Mouse (Mus musculus) hindbrain, embryonic 11.5 days (tissue): ENCODE measurements around the gene Stk24. TPM values are rescaled to one million over a fixed set of nuclear protein-coding genes. Genes with fewer than 3 reads are reported as not detected.

Experiments
- ATAC-seq: fragments of 200-750 bp; cut with Nextera tagmentation; 2 replicates; pipeline ENCODE4 v1.8.0; 2017; ENCODE audit warnings: mild to moderate bottlenecking, moderate TSS enrichment, moderate library complexity; ENCODE audit not compliant: low FRiP score
- DNase-seq: peaks from one replicate; pipeline ENCODE4 v3.0.0-alpha.2; 2015; ENCODE audit warnings: low spot score
- H3K27ac ChIP-seq: fragments of 300-500 bp; sonication (generic); 2 replicates; pipeline ENCODE4 v1.5.1; 2014; ENCODE audit warnings: mild to moderate bottlenecking, low read depth, low read length
- H3K27me3 ChIP-seq: fragments of 300-500 bp; sonication (generic); 2 replicates; pipeline ENCODE4 v1.6.1; 2014; ENCODE audit warnings: mild to moderate bottlenecking, low read length, moderate library complexity, mixed read lengths; ENCODE audit not compliant: control insufficient read depth, insufficient read depth
- H3K36me3 ChIP-seq: fragments of 300-500 bp; sonication (generic); 2 replicates; pipeline ENCODE4 v1.6.1; 2014; ENCODE audit warnings: mild to moderate bottlenecking, low read length, moderate library complexity, mixed read lengths; ENCODE audit not compliant: control insufficient read depth, insufficient read depth
- H3K4me1 ChIP-seq: fragments of 300-500 bp; sonication (generic); replicated peaks from 2 replicates; pipeline ENCODE4 v1.6.1; 2014; ENCODE audit warnings: low read length, mixed read lengths; ENCODE audit not compliant: control insufficient read depth, insufficient read depth
- H3K4me2 ChIP-seq: fragments of 300-500 bp; sonication (generic); replicated peaks from 2 replicates; pipeline ENCODE4 v1.6.1; 2014; ENCODE audit warnings: mild to moderate bottlenecking, low read depth, low read length
- H3K4me3 ChIP-seq: fragments of 300-500 bp; sonication (generic); 2 replicates; pipeline ENCODE4 v1.5.1; 2014; ENCODE audit warnings: low read depth, low read length
- H3K9ac ChIP-seq: fragments of 300-500 bp; sonication (generic); 2 replicates; pipeline ENCODE4 v1.6.1; 2014; ENCODE audit warnings: low read depth, low read length
- H3K9me3 ChIP-seq: fragments of 300-500 bp; sonication (generic); 2 replicates; pipeline ENCODE4 v1.6.1; 2016; ENCODE audit warnings: low read length; ENCODE audit not compliant: control insufficient read depth
- WGBS: fragments of 180-500 bp; shearing (Covaris S2); extraction: QIAGEN DNeasy Blood & Tissue Kit; methylation state at CpG from one replicate; pipeline ENCODE4 v1.1.7; 2014; 5-methylcytosine and 5-hydroxymethylcytosine counted together
- polyA plus RNA-seq: library from polyadenylated mRNA; unstranded; fragments of >200 nt; fragmentation: Nextera tagmentation; extraction: Ambion mirVana; gene quantifications from 2 replicates; pipeline ENCODE4 v1.2.1, GENCODE M21; 2014

Gene Stk24
- polyA plus RNA-seq, 1 experiment from 2014 or later = 33.3 TPM

DNA sequence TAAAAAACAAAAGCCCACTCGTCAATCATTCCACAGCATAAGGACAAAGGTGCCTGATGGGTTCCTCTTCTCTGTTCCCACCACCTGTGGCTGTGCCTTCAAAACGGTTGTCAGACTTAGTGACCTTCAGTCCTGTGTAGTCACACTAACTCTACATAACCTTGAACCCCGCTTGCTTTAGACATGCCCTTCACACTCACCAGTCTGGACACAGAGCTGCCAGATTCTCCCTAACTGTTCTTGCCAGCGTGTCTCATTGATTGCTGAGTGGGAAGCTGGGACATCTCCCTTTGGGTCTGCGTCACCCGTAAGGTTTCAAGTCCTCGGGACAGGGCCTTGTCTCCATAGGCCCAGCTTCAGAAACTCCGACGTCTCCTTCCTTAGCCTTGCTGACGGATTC lies 127.3 kb downstream of the Stk24 start:
- Histone ChIP-seq H3K4me1 (no peaks in the 10 kb centered on the region), H3K4me2 (no peak overlapping the region), H3K36me3 (0 out of 2 replicates have a peak, but pooled peaks cover 2% of the 10 kb centered on the region), H3K27ac (no peak overlapping the region), H3K9me3 (no peaks in the 10 kb centered on the region), H3K27me3 (no peaks in the 10 kb centered on the region), H3K4me3 (no peak overlapping the region), H3K9ac (no peak overlapping the region)
- no peak for ATAC-seq
- 88% methylated on average over 10 of the region's 10 CpGs for WGBS
- no peak for DNase-seq

DNA sequence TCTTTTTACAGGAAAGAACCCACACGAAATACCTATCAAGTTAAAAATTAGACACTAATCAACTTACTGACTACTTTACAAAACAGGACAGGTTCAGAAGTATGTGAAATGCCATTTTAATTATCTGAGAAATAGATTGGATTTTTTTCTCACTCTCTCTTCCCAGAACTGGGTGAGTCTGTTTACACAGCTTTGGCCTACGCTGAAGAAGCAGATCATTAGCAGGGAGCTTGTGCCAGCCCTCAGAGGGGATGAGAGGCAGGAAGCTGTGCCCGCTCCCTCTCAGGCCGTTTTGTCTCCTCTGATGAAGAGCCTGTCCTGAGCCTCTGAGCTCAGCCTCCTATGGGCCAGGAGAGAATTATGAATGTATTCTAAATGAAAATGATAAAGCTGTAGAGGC lies 128.1 kb downstream of the Stk24 start:
- Histone ChIP-seq H3K27me3 (no peaks in the 10 kb centered on the region), H3K4me2 (no peak overlapping the region), H3K4me3 (no peak overlapping the region), H3K9ac (no peak overlapping the region), H3K27ac (no peak overlapping the region), H3K36me3 (0 out of 2 replicates have a peak, but pooled peaks cover 2% of the 10 kb centered on the region), H3K4me1 (0 out of 2 replicates have a peak, but pooled peaks cover 2% of the 10 kb centered on the region), H3K9me3 (no peaks in the 10 kb centered on the region)
- DNase-seq (no peak), ATAC-seq (no peak)
- WGBS = 83% methylated on average over 4 of the region's 4 CpGs

- DNase-seq = no peak
- H3K4me2 ChIP-seq = no peak overlapping the region
- H3K4me3 ChIP-seq = no peak overlapping the region
- no peaks in the 10 kb centered on the region for H3K9me3 ChIP-seq
- 80% methylated on average over 5 of the region's 5 CpGs for WGBS
- no peaks in the 10 kb centered on the region for H3K27me3 ChIP-seq
- H3K27ac ChIP-seq = no peak overlapping the region
- 0 out of 2 replicates have a peak, but pooled peaks cover 2% of the 10 kb centered on the region for H3K4me1 ChIP-seq
- no peak for ATAC-seq
- 0 out of 2 replicates have a peak, but pooled peaks cover 2% of the 10 kb centered on the region for H3K36me3 ChIP-seq
- H3K9ac ChIP-seq = no peak overlapping the region
Measured at GRCm38 (mm10) chr14:121251099-121251498, 128.7 kb downstream of the Stk24 start.

DNA sequence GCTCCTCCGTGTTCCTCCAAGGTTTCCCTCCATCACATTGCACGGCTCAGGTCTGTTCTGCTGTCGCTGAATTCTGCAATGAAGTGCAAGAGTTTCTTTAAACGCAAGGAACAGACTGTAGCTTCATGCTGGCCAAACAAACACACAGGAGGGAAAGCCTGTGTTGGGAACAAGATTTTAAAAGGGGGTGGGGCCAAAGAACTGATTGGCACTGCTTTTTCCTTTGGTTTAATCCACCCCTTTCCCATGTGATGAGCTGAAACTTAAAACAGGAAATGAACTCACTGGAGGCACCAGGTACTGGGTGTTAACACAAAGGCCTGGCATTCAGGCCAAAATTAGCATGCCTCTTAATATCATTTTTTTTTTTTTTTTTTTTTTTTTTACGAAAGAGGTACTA lies 131.5 kb downstream of the Stk24 start:
- H3K4me2 ChIP-seq = no peak overlapping the region
- H3K27ac ChIP-seq = no peak overlapping the region
- ATAC-seq = no peak
- no peaks in the 10 kb centered on the region for H3K9me3 ChIP-seq
- no peak for DNase-seq
- no peak overlapping the region for H3K9ac ChIP-seq
- H3K27me3 ChIP-seq = no peaks in the 10 kb centered on the region
- 0 out of 2 replicates have a peak, but pooled peaks cover 5% of the 10 kb centered on the region for H3K36me3 ChIP-seq
- H3K4me3 ChIP-seq = no peak overlapping the region
- 0 out of 2 replicates have a peak, but pooled peaks cover 2% of the 10 kb centered on the region for H3K4me1 ChIP-seq
- WGBS = 89% methylated on average over 5 of the region's 5 CpGs

DNA sequence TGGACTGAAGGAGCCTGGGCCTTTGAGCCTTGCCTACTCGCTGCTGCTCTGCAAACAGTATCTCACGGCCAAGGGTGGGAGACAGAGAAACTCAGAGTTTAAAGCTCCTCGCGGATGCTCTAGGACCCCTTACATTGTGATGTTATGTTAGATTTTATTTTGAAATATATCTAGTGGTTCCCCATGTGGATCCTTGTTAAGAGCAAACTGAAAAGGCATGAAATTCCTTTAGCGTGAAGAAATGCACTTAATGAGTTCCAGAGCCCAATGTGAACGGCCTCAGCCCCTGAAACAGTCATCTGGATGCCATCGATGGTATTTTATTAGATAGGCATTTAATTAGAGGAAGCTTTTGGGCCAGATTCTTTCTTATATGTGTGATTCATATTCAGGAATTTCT lies 132.5 kb downstream of the Stk24 start:
- Histone ChIP-seq H3K27ac (no peak overlapping the region), H3K27me3 (no peaks in the 10 kb centered on the region), H3K9ac (no peak overlapping the region), H3K9me3 (no peaks in the 10 kb centered on the region), H3K36me3 (0 out of 2 replicates have a peak, but pooled peaks cover 5% of the 10 kb centered on the region), H3K4me1 (0 out of 2 replicates have a peak, but pooled peaks cover 2% of the 10 kb centered on the region), H3K4me2 (no peak overlapping the region), H3K4me3 (no peak overlapping the region)
- whole genome bisulfite sequencing = 58% methylated on average over 7 of the region's 7 CpGs
- no peak for DNase-seq
- ATAC-seq = no peak

DNA sequence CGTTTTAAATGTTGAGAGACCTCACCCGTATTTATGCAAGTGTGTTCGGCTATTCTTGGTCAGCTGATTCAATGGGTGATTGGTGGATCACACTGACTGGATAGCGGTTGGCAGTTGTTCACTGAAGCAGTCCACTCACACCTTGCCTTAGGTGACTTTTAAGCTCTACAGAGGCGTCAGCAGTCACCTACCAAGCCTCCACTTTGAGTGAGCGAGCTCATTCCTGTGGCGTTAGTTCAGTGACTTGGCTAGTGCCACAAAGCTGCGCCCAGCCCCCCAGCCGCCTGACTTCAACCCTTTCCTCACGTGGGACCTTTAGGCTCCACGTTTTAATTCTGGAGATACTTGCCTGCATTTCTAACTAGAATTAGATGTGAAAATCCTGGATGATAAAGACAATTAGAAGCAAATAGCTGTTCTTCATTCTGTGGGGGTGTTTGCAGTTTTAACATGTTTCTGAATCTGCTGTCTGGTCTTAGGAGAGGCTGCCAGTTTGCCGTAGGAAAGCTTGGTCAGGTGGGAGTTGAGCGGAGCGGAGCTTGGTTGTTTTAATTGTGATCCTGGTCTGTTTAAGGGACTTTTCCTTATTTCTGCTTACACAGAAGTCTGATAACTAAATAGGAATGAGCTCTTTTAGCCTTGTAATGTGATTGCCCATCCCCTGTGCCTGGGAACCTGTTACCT lies 133.6 kb downstream of the Stk24 start:
- ATAC-seq (no peak), DNase-seq (no peak)
- Histone ChIP-seq H3K4me3 (no peak overlapping the region), H3K27ac (no peak overlapping the region), H3K4me1 (0 out of 2 replicates have a peak, but pooled peaks cover 2% of the 10 kb centered on the region), H3K9me3 (no peaks in the 10 kb centered on the region), H3K27me3 (no peaks in the 10 kb centered on the region), H3K4me2 (no peak overlapping the region), H3K36me3 (0 out of 2 replicates have a peak, but pooled peaks cover 5% of the 10 kb centered on the region), H3K9ac (no peak overlapping the region)
- WGBS = 83% methylated on average over 14 of the region's 14 CpGs

- DNase-seq = no peak
- H3K4me3 ChIP-seq = no peak overlapping the region
- no peaks in the 10 kb centered on the region for H3K9me3 ChIP-seq
- no peak overlapping the region for H3K9ac ChIP-seq
- H3K27ac ChIP-seq = no peak overlapping the region
- ATAC-seq = no peak
- 0 out of 2 replicates have a peak, but pooled peaks cover 2% of the 10 kb centered on the region for H3K4me1 ChIP-seq
- peaks cover 8% of the 10 kb centered on the region; the same call in 1 of the 2 replicates for H3K36me3 ChIP-seq
- 96% methylated on average over 15 of the region's 15 CpGs for WGBS
- no peak overlapping the region for H3K4me2 ChIP-seq
- no peaks in the 10 kb centered on the region for H3K27me3 ChIP-seq
Measured at GRCm38 (mm10) chr14:121244104-121244503, 135.7 kb downstream of the Stk24 start.

GRCm38 (mm10) chr14:121239386-121239785 lies 140.4 kb downstream of the Stk24 start:
- Histone ChIP-seq H3K27ac (no peak overlapping the region), H3K4me1 (no peaks in the 10 kb centered on the region; the same call in 1 of the 2 replicates), H3K4me2 (no peak overlapping the region), H3K4me3 (no peak overlapping the region), H3K27me3 (no peaks in the 10 kb centered on the region), H3K9me3 (no peaks in the 10 kb centered on the region), H3K9ac (no peak overlapping the region), H3K36me3 (peaks cover 8% of the 10 kb centered on the region; the same call in 1 of the 2 replicates)
- ATAC-seq (no peak), DNase-seq (no peak)
- 82% methylated on average over 8 of the region's 8 CpGs for WGBS

DNA sequence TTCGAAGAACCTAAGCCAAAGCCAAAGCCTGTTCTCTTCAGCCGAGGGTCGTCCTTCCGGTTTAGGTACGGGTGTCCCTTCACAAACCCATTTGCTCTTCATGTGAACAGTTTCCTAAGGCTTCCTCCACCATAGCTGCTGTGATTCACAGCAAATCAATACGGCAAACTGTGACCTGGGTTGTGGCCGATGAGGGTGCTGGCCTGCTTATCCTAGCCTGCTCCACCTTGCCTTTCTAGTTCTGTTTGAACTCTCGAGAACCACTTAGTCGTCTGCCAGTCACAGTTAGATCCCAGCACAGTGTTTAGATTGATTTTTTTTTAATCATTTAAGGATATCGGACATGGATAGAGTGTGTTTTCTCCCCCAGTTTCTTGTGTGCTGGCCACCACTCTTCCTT lies 141.1 kb downstream of the Stk24 start:
- WGBS = 92% methylated on average over 10 of the region's 10 CpGs
- peaks cover 6% of the 10 kb centered on the region; the same call in 1 of the 2 replicates for H3K36me3 ChIP-seq

More for the DNA sequence above, 141.1 kb downstream of the Stk24 start:
- H3K27me3 ChIP-seq = no peaks in the 10 kb centered on the region
- H3K4me2 ChIP-seq = no peak overlapping the region
- H3K9ac ChIP-seq = no peak overlapping the region
- no peak for DNase-seq
- H3K27ac ChIP-seq = no peak overlapping the region
- H3K9me3 ChIP-seq = no peaks in the 10 kb centered on the region
- ATAC-seq = no peak
- H3K4me1 ChIP-seq = no peaks in the 10 kb centered on the region; the same call in 1 of the 2 replicates
- no peak overlapping the region for H3K4me3 ChIP-seq
